Mouse (Mus musculus) cerebellum, adult 8-10 months (tissue): ENCODE results near the gene Plcxd2.

Source experiments
- DNase-seq: peaks from one replicate; pipeline ENCODE4 v3.0.0; 2022

Plcxd2 gene

DNA sequence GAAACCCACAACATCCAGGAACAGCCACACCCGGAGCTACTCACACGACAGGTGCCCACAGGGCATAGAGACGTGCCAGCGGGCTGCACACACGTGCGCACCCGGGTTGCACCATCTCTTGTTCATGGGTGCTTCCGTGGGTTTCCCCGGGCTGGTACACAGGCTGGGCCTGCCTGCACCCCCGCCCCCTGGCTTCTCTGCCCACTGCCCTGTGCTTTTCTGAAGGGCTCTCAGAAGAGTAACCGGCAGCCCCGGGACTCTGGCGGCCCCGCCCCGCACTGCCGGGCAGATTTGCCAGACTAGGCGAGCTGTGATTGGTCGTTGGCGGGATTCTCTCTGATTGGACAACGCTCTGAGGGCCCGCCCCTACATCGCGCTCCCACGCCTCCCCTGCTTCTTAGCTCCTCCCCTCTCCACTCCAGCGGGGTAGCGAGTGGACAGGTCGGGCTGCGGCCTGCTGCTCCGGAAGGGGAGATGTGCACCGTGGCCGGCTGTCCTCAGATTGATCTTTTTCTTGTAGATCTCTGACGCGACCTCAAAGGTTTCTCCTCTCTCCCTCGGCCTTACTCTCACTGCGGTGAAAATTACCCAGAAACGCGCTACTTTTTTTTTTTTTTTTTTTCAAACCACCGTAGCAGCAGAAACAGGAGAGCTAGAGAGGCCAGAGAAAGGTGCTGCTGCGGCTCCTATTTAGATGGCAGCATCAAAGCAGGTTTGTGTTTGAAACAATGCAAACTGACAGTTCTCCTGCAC is at the start of gene Plcxd2:
Gene Plcxd2, minus strand, starts transcription at position 66 of the 753 bp plus-strand sequence.
- peak; percentile 94 for DNase-seq

GRCm38 (mm10) chr16:46046906-46047305 is 36.9 kb upstream of the Plcxd2 start:
- DNase-seq: no peak

GRCm38 (mm10) chr16:46036261-46036660 is 26.2 kb upstream of the Plcxd2 start:
- no peak for DNase-seq

- DNase-seq: no peak
These were observed 23.9 kb upstream of the Plcxd2 start for GRCm38 (mm10) chr16:46033896-46034295.

- DNase-seq: no peak
These were observed 13.0 kb upstream of the Plcxd2 start for GRCm38 (mm10) chr16:46022958-46023491.

GRCm38 (mm10) chr16:46022189-46022928 is 12.3 kb upstream of the Plcxd2 start:
- DNase-seq: peak; percentile 40

- DNase-seq: no peak
These were observed 11.3 kb upstream of the Plcxd2 start for GRCm38 (mm10) chr16:46021302-46021701.

GRCm38 (mm10) chr16:46020396-46020795 is 10.4 kb upstream of the Plcxd2 start:
- no peak for DNase-seq

GRCm38 (mm10) chr16:46019799-46020198 is 9.8 kb upstream of the Plcxd2 start:
- no peak for DNase-seq

DNA sequence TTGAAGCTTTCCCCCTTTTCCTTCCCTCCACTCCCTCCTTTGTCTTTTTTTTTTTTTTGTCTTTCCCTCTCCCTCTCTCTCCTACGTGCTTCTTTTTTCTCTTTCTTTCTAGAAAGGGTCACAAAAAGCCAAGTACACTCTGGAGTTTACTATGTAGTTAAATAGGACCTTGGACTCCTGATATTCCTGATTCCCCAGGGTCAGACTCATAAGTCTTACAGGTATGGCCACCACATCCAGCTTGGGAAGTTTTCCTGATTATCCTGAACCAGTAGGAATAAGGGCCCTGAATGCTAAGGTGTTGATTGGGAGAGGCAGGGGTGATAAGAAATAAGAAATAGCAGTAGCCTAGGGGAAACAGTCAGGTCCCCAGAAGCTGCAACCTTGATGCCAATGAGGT is 9.3 kb upstream of the Plcxd2 start:
- DNase-seq: no peak

DNA sequence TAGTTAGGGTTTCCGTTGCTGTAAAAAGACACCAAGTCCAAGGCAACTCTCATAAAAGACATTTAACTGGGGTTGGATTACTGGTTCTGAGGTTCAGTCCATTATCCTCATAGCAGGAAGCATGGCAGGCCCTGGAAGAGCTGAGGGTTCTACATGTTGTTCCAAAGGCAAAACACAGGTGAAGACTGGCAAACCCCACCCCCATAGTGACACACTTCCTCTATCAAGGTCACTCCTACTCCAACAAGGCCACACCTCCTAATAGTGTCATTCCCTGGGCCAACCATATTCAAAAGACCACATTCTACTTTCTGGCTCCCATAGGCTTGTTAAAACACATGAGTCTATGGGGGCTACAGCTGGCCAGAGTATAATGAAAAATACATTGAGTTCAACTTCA is 1.7 kb upstream of the Plcxd2 start:
- no peak for DNase-seq

- no peak for DNase-seq
These were observed 845 bp upstream of the Plcxd2 start for GRCm38 (mm10) chr16:46010906-46011220.

- peak; percentile 57 for DNase-seq
These were observed 301 bp downstream of the Plcxd2 start for GRCm38 (mm10) chr16:46009717-46010116.

GRCm38 (mm10) chr16:46008766-46009165 is 1.3 kb downstream of the Plcxd2 start:
- peak; percentile 19 for DNase-seq

DNA sequence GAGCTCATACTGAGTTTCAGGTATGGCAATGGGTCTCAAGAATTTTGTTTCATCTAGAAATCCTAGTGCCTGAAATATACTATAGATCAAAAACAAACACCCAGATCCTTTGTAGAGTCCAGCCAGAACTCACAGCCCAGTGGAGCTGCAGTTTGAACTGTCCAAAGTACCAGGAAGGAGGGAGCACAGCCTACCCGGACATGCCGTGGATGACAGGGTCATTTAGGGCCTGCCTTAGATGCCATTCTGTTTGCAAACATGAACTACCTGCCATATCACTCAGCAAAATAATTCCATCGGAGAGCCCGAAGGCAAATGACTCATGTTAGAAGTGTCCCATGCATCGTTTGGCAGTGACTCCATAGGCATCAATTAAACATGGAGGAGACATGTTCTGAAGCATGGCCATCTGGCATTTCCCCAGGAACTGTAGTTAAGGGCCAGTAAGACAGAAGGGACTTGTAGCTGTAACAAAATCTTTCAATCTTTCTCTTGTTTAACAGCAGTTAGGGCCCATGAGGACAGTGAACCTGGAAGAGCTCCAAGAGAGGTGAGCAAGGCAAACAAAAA is 1.9 kb downstream of the Plcxd2 start:
- peak; percentile 45 for DNase-seq

DNA sequence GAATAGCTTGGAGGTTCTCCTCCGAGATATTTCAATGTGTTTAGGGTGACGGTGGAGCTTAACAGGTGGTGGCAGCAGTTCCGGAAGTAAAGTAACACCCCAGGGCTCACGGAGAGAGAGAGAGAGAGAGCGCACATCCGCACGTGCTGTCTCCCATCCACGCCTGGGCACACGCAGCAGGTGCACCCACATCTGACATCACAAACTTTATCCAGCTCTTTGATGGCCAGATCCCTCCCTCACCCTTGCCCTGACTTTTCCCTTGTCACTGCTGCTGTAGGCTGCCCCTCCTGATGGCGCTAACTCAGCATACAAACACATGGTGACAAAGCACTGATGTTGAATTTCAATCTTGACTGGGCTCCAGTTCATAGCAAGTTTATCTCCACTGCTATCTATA is 3.8 kb downstream of the Plcxd2 start:
- no peak for DNase-seq

- DNase-seq: no peak
These were observed 8.4 kb downstream of the Plcxd2 start for GRCm38 (mm10) chr16:46001550-46002166.

- DNase-seq: no peak
These were observed 9.0 kb downstream of the Plcxd2 start for GRCm38 (mm10) chr16:46000976-46001375.

DNA sequence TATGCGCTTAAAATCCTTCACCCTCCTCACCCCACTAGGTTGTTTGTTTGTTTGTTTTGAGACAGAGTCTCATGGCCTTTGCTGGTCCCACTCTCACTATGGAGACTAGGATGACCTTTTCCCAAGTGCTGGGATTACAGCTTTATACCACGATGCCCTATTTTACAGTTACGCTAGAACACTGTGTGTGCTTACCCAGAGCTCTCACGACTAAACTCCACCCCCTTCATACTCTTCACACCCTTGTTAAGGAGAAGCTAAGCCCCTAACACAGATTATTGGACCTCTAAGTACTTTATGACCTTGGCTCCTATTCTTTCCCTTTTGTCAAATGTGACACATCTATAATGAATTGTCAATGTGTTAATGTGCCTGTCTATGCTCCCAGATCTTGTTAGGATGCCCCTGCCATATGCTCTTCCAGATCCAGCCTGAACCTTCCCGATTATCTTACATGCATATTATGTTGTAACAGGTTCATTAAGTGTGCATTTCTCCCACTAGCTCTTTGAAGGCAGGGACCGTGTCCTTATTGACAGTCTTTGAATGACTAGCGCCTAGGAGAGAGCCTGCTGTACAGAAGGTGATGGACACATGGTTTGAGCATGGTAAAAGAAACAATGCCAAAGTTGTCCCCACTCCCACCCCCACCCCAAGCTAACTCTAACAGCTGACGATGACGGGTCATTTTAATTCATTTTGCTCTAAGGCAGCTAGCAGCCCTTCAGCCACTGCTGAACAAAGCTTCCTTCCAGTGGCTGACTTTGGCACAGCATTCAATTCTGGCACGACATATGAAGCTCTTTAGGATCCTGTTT is 10.4 kb downstream of the Plcxd2 start:
- DNase-seq: no peak

DNA sequence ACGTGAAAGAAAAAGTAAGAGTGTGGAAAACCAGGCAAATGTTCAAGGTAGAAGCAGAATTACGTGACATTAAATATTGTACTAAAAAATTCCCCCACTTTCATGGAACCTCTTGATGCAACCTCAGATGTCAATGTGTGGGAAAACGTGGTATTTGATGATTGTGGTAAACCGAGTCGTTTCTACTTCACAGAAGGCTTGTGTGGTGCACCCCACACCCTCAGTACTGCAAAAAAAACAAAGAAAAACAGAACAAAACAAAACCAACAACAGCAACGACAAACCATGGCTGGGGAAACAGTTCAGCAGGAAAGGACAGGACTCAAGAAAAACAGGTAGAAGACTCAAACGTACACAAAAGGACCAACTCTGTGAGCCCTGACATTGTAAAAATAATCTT is 11.8 kb downstream of the Plcxd2 start:
- no peak for DNase-seq

DNA sequence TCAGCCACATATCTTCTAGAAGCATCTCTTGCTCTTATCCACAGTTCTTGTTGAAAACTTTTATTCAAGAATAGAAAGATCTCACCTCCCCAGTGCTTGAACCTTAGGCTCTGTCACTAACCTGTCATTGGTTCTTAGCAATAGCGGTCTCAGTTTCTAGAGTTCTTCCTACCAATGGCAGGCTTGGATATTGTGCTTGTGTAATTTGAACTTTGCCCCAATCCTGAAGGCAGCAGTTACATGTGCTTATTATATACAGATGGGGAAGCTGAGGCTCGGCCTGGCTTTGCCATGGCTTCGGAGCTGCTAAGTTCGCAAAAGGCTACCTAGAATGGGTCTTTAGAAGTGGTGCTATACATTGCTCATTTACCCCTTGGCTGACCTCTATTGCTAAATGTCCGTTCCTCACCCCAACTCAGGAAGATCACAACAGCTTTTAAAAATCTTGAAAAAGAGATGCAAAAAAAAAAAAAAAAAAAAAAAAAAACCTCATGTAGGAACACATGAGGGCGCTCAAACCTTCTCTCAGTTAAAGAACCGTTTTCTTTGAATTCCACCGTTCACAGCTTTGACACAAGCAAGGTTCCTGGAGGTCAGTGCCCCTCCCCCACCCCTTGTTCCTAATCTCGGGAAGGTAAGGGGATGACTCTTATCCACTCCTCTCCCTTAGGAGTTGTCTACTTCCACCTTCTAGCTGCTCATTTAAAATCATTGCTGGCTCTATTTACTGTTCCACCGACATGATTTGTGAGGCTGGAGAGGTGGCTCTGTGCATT is 18.9 kb downstream of the Plcxd2 start:
- DNase-seq: no peak

DNA sequence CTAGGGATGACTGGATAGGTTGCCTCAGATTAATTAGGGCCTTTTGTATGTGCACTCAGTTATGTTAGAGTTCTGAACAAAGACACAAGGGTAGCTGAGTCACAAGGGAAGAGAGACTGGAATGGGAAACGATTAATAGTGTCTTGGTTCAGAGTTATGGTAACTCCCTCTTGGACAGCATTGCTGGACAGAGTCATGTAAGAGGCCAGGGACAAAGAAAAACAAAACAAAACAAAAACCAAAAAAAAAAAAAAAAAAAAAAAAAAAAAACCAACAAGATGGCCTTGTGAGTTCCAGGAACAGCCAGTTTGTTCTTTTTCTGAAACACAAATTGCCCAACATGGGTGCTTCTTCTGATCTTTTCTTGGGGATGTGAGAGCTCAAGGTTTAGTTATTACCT is 23.8 kb downstream of the Plcxd2 start:
- no peak for DNase-seq
